Mouse (Mus musculus): ENCODE data around the gene Fam234b.

GRCm38 (mm10) chr6:135250926-135251699 lies 53.3 kb downstream of the Fam234b start:
- TF ChIP-seq CTCF (IDR thresholded peaks at IDR 0.05; ENCODE audit: low read depth, low read length) (no peak), POLR2A (IDR thresholded peaks at IDR 0.05; ENCODE audit: extremely low read depth, insufficient read depth, low read length) (no peak)
